Mouse (Mus musculus): ENCODE data around the gene Epha5. TPM values are rescaled to one million over a fixed set of nuclear protein-coding genes. Genes with fewer than 3 reads are reported as not detected.

Gene Epha5
- polyA plus RNA-seq, 1 experiment, result 31.6 TPM

DNA sequence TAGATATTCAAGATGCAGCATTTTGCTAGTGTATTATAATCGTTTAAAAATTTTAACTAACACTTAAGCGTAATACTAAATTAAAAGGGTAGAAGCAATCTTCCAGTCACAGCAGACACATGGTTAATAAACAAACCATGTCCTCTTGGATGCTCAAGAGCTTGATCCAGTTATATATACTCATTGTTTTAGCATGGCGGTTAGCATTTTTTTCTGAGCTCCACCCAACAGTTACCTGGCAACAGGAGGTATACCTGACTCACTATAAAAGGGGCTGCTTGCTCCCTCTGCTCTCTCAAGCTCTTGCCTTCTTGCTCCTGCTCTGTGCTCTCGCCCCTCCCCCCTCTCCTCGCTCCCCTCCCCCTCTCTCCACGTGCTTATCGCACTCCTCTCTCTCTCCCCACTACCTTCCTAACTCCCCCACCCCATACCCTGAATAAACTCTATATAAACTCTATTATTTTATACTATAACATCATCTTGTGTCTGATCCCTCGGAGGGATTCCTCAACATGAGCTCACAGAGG is 98.3 kb downstream of the Epha5 start:
- TF ChIP-seq CTCF (IDR thresholded peaks at IDR 0.05; ENCODE audit: extremely low read depth, insufficient read depth, low read length) (no peak), POLR2A (IDR thresholded peaks at IDR 0.05; ENCODE audit: extremely low read depth, insufficient read depth, low read length) (no peak)
- Histone ChIP-seq H3K4me3 (ENCODE audit: insufficient read depth, low read length) (no peak overlapping the region), H3K4me1 (ENCODE audit: control insufficient read depth, insufficient read depth, low read length) (peaks cover 2% of the 10 kb centered on the region), H3K27ac (ENCODE audit: insufficient read depth, low read length) (no peak overlapping the region)

DNA sequence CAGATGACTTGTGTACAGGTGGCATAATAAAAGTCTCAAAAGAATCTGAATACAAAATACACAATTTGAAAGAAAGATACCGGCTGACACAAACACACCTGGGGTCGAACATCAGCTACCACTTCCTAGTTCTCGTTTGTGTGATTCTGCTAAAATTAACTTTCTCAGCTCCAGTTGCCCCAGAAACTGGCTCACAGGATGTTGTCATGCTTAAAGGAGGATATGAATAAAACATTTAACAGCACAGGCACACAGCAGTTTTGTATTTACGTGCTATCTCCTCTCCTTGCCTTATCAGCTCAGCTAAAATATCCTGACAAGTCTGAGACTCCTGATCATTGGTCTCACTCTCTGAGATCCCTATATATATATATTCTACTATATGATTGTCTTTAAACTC is 99.3 kb downstream of the Epha5 start:
- Histone ChIP-seq H3K27ac (ENCODE audit: insufficient read depth, low read length) (0 out of 2 replicates have a peak overlapping the region, but pooled peaks have one; percentile 17), H3K4me3 (ENCODE audit: insufficient read depth, low read length) (no peak overlapping the region), H3K4me1 (ENCODE audit: control insufficient read depth, insufficient read depth, low read length) (peaks cover 2% of the 10 kb centered on the region)
- TF ChIP-seq CTCF (IDR thresholded peaks at IDR 0.05; ENCODE audit: extremely low read depth, insufficient read depth, low read length), result no peak
- no peak for TF ChIP-seq POLR2A (IDR thresholded peaks at IDR 0.05; ENCODE audit: extremely low read depth, insufficient read depth, low read length)

- no peak overlapping the region for H3K27ac ChIP-seq (ENCODE audit: insufficient read depth, low read length)
- TF ChIP-seq POLR2A (IDR thresholded peaks at IDR 0.05; ENCODE audit: extremely low read depth, insufficient read depth, low read length), result no peak
- TF ChIP-seq CTCF (IDR thresholded peaks at IDR 0.05; ENCODE audit: extremely low read depth, insufficient read depth, low read length), result no peak
- H3K4me1 ChIP-seq (ENCODE audit: control insufficient read depth, insufficient read depth, low read length), result peaks cover 2% of the 10 kb centered on the region
- no peak overlapping the region for H3K4me3 ChIP-seq (ENCODE audit: insufficient read depth, low read length)
Measured at GRCm38 (mm10) chr5:84313619-84314018, 103.6 kb downstream of the Epha5 start.

- Histone ChIP-seq H3K4me1 (ENCODE audit: control insufficient read depth, insufficient read depth, low read length) (no peaks in the 10 kb centered on the region), H3K4me3 (ENCODE audit: insufficient read depth, low read length) (no peak overlapping the region), H3K27ac (ENCODE audit: insufficient read depth, low read length) (no peak overlapping the region)
- TF ChIP-seq CTCF (IDR thresholded peaks at IDR 0.05; ENCODE audit: extremely low read depth, insufficient read depth, low read length) (no peak), POLR2A (IDR thresholded peaks at IDR 0.05; ENCODE audit: extremely low read depth, insufficient read depth, low read length) (no peak)
Measured at GRCm38 (mm10) chr5:84298878-84299736, 118.1 kb downstream of the Epha5 start.

DNA sequence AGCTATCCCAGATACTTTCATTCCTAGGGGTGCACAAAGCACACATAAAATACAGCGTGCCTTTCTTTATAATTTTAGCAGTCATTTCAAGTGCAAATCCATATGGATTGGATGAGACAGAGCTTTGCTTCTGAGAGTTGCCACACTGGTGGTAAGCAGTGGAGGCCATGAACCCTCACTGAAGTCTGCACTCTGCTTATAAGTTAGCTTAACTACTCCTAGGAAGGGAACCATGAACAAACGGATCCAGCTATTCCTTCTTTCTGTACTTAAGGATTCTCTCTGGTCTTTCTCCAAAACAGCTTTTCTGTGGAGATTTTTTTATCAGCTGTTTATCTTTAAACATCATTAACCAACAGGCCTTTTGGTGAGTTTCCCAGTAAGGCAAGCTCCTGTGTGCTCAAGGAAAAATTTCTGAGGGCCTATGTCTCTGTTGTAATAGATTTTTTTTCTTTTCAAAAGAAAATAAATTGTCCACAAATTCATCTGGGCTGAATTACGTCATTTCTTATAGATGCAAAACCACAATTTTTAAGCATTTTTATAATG is 127.7 kb downstream of the Epha5 start:
- Histone ChIP-seq H3K4me3 (ENCODE audit: insufficient read depth, low read length) (no peak overlapping the region), H3K4me1 (ENCODE audit: control insufficient read depth, insufficient read depth, low read length) (peaks cover 1% of the 10 kb centered on the region; the same call in 1 of the 2 replicates), H3K27ac (ENCODE audit: insufficient read depth, low read length) (no peak overlapping the region)
- TF ChIP-seq POLR2A (IDR thresholded peaks at IDR 0.05; ENCODE audit: extremely low read depth, insufficient read depth, low read length), result no peak
- TF ChIP-seq CTCF (IDR thresholded peaks at IDR 0.05; ENCODE audit: extremely low read depth, insufficient read depth, low read length), result no peak

- no peak for TF ChIP-seq CTCF (IDR thresholded peaks at IDR 0.05; ENCODE audit: extremely low read depth, insufficient read depth, low read length)
- no peak for TF ChIP-seq POLR2A (IDR thresholded peaks at IDR 0.05; ENCODE audit: extremely low read depth, insufficient read depth, low read length)
- Histone ChIP-seq H3K4me3 (ENCODE audit: insufficient read depth, low read length) (peak overlapping the region; percentile 27), H3K27ac (ENCODE audit: insufficient read depth, low read length) (no peak overlapping the region), H3K4me1 (ENCODE audit: control insufficient read depth, insufficient read depth, low read length) (no peaks in the 10 kb centered on the region)
Measured at GRCm38 (mm10) chr5:84281290-84282017, 135.7 kb downstream of the Epha5 start.

GRCm38 (mm10) chr5:84276996-84277395 is 140.2 kb downstream of the Epha5 start:
- H3K4me3 ChIP-seq (ENCODE audit: insufficient read depth, low read length), result no peak overlapping the region
- H3K27ac ChIP-seq (ENCODE audit: insufficient read depth, low read length), result no peak overlapping the region
- TF ChIP-seq CTCF (IDR thresholded peaks at IDR 0.05; ENCODE audit: extremely low read depth, insufficient read depth, low read length), result no peak
- no peaks in the 10 kb centered on the region for H3K4me1 ChIP-seq (ENCODE audit: control insufficient read depth, insufficient read depth, low read length)

DNA sequence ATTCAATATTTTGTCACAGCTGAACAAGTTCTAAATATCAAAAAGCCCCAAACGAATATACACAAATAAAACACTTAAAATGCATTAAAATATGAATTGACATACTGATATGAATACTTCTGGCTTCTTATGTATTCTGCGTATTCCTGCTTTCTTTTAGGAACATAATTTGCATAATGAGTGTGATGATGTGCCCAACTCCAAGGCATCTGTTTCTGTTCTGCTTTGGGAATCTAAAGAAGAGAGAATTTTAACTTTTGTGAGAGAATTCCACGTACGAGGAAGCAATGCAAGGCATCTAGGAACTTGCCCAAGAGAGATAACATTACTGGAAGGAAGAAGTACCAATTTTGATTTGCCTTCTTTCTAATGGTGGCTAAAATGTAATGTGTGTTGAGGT is 151.8 kb downstream of the Epha5 start:
- H3K4me3 ChIP-seq (ENCODE audit: insufficient read depth, low read length), result no peak overlapping the region
- no peak overlapping the region for H3K27ac ChIP-seq (ENCODE audit: insufficient read depth, low read length)
- peaks cover 3% of the 10 kb centered on the region for H3K4me1 ChIP-seq (ENCODE audit: control insufficient read depth, insufficient read depth, low read length)
- TF ChIP-seq POLR2A (IDR thresholded peaks at IDR 0.05; ENCODE audit: extremely low read depth, insufficient read depth, low read length) (no peak), CTCF (IDR thresholded peaks at IDR 0.05; ENCODE audit: extremely low read depth, insufficient read depth, low read length) (no peak)

GRCm38 (mm10) chr5:84263999-84264398 is 153.2 kb downstream of the Epha5 start:
- Histone ChIP-seq H3K27ac (ENCODE audit: insufficient read depth, low read length) (no peak overlapping the region), H3K4me3 (ENCODE audit: insufficient read depth, low read length) (no peak overlapping the region), H3K4me1 (ENCODE audit: control insufficient read depth, insufficient read depth, low read length) (peaks cover 3% of the 10 kb centered on the region)
- no peak for TF ChIP-seq CTCF (IDR thresholded peaks at IDR 0.05; ENCODE audit: extremely low read depth, insufficient read depth, low read length)
- no peak for TF ChIP-seq POLR2A (IDR thresholded peaks at IDR 0.05; ENCODE audit: extremely low read depth, insufficient read depth, low read length)
